Mouse (Mus musculus) CD4-positive helper T cell, adult 2 months (primary cell): Measurements from ENCODE around the gene Tmed3.

Experiments used
- DNase-seq: peaks from one replicate; pipeline ENCODE4 v3.0.0-alpha.2; 2012; ENCODE audit warnings: low read depth, missing footprints, low spot score

Tmed3 gene

DNA sequence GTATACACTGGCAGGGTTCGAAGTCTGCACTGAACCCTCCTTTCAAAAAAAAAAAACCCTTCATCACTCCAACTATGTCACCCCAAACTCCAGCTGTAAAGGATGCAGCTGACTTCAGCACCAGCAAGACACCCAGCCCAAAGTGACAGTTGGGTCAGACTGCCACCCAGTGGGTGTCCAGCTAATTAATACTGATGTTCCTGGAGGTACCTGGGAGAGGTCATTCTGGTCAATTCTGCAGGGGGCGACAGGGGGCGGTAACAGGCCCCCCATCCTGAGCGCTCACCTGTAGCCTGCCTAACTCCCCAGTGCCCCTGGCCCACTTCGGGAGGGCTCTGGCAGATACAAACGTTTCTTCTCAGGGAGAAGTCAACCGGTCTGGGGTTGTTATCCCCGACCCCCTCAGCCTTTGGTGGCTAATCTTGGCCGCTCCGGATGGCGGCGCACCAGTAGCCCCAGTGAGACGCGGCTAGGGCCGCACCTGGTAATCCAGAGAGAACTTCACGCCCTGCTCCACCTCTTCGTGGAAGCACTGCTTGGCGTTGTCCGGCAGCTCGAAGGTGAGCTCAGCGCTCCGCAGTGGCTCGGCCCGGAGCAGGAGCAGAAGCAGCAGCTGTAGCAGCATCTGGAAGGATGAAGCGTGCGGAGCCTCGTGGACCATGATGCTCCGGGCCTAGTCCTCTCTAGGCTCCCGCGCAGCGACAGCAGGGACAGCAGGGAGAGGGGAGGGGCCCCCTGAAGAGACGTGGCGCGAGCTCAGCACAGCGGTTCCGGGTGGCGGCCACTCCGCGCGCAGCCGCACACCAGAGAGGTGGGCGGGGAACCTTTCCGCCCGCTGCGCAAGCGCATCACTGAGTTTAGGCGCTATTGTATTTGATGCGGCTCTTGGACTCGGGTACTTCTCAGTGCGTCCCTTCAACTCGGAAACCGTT, at the start of gene Tmed3:
TSS of gene Tmed3 (minus strand) at position 804 of the 932 bp plus-strand sequence.
- peak; percentile 94 for DNase-seq

DNA sequence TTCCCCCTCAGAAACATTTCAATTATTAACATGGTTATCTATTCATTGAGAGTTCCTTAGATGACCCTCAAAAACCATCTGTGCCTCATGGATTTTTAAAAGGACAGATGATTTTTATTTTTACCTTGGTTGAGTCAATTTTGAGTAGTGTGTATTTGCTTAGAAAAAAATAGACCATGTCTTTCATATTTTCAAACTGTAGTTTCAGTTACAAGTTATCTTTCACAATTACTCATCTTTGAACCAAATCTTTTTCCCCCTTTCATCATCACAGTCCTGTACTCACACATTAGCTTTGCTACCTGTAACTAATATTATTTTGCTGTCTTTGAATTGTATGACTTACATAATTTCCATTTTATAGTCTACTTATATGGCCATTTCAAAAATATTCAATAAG, 35.2 kb upstream of the Tmed3 start:
- DNase-seq = no peak

DNA sequence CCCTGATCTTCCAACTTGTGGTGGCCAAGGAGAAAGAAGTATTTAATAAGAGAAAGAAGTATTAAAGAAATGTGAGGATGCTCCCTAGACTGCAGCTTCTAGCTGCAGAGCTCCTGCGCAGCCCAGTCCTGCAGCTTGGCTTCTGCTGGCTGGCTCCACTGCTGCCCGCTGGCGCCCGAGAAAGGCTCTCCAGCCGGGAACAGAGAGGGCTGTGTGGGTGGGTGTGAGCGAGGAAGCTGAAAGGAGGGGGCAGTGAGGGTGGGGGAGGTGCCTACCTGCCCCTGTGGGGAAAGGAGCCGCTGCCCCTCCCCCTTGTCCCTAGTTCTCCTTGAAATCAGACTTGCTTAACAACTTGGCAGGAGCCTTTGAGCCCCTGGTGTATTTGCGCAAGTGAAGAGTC, 33.4 kb upstream of the Tmed3 start, which contains the start of gene Ankrd34c:
TSS of gene Ankrd34c (minus strand) at position 181 of the 400 bp plus-strand sequence.
- DNase-seq = no peak

DNA sequence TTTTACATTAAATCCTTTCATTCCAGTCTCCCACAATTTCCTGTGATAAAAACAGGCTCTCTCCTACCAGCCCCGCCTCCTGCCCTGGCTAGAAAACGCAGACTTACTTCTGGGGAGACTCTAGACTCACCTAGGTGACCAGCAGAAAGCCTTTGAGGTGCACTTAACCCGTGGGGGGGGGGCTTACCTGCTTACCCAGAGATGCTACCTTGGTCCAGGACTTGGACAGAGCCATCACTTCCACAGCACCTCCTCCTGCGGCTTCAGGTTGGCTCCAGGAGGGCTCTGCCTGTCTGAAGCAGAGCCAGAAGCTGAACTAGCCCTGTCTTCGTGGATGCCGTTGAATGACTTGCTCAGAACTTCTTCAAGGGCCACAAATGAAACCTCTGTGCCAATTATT, 33.0 kb upstream of the Tmed3 start:
- DNase-seq = no peak

DNA sequence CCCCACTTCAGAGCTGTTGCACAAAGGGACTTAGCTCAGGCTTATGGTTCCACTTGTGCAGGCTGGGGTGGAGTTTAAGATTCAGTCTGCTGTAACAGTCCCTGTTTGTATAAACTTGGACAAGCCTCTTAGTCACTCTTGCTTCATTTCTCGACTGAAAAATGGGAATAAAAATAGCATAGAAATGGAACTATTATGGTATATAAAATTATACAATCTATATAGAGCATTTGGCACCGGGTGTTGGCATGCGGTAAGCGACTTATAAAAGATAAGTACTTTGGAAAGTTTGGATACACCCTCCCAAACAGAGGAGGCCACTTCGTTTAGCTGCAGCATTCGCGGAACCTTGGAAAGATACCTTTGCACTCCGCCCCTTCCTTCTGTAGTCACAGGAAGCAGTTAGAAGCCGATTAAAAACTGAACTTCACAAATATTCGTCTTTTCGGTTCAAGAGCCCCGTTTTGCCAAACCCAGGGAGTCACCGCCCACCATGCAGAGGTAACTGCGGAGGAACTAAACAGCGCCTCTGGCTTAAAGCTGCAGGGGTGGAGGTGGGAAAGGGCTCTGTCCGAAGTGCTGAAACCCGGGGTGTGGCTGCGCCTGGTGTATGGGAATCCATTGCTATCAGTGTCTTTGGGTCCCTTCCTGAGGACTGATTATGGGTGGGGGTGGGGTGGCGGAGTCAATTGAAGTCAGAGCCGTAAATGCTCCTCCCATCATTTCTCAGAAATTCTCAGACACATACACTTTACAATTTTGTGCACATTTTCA, 32.3 kb upstream of the Tmed3 start:
- DNase-seq = no peak

DNA sequence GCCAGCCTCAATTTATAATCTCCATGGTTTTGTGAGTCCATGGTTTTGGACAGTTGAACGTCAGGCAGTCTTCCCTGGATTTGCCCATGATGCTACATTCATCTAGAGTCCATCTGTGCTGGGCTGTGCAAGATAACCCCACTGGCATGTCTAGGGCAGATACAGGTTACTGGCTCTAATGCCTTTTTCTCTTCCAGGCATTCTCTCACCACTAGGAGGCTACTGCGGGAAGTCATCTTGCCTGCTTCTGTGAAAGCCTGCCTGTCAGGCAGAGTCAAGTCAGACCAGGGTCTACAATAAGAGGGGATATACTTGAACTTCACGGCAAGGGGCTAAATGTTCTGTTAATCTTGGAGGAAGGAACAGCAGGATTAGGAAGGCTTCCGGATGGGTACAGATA, 2.0 kb upstream of the Tmed3 start:
- peak; percentile 41 for DNase-seq

DNA sequence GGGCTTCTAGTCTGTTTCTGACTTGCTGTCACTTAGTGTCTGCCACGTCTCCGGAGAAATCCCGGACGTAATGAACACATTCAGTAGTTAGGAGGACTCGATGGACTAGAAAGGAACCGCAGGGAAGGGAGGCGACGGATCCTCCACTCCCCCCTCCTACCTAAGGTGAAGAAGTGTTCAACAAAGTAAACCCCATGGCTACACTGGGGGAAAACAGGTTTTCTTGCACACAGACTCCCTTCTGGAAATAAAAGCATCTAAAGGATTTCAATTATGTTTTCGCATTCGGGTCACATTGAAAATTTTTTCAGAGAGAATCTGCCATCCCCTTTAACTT, 297 bp upstream of the Tmed3 start:
- no peak for DNase-seq

DNA sequence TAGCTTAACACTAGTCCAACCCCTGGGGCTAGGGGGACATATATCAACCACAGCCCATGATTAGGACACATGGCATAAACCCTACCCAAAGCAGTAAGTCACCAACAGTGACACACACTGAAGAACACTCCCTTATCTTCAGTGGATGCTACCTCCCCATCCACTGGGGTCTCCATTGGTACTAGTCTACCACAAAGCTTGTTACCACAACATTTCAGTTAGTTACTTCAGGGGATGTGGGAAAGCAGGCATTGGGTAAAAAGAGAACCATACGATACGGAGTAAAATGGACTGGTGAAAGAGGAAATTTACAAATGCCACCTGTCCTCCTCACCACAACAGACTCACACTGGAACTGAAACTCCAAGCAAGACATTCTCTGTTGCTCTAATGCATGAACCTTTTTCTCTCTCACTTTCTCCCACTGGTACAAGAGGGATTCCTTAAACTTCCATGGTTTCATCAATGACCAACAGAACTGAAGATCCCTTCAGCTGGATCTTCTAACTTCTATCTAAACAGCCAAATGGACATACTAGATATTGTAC, 3.9 kb downstream of the Tmed3 start:
- DNase-seq = no peak

DNA sequence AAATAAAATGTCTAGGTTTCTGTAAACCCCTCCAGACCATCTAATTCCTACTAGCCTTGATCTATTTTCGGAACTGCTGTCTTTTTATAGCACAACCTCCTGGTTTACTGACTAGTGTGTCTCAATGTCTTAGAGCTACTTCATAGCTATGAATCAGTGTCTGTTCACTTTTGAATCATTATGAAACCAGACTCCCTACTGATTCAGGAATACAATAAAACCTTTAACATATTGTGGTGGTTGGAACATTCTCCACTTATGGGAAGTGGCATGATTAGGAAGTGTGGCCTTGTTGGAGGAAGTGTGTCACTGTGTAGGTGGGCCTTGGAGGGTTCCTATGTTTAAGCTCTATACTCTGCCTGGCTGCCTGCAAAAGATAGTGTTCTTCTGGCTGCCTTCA, 9.7 kb downstream of the Tmed3 start:
- DNase-seq = no peak

DNA sequence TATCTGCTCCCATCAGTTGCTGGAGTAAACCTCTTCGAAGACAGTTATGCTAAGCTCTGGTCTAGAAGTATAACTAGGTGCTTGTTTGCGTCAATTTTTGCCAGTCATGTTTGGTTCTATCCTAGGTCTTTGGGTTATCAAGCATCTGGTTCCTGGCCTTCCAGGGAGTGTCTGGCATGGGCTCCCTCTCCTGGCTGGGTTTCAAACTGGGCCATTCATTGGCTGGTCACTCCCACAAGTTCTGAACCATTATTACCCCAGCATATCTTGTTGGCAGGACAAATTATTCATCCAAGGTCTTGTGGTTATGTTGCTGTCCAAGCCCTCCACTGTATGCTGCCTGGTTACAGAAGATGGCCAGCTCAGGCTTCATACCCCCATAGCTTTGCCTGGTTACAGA, 11.2 kb downstream of the Tmed3 start:
- DNase-seq = no peak

DNA sequence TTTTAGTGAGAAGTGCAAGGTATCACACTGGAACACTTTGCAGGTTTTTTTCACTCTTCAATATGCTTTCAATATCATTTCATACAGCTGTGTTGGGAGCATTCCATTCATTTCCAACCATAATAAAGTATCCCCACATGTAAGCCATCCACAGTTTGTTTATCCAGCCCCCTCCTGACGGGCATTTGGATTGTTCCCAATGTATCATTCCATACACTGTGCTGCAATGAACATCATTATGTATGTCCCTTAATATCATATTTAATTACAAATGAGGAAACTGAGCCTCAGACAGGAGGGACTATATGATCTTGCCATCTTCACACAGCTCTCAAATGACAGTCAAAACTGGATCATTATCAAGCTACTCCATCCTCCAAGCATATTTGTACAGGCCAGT, 15.7 kb downstream of the Tmed3 start:
- no peak for DNase-seq

DNA sequence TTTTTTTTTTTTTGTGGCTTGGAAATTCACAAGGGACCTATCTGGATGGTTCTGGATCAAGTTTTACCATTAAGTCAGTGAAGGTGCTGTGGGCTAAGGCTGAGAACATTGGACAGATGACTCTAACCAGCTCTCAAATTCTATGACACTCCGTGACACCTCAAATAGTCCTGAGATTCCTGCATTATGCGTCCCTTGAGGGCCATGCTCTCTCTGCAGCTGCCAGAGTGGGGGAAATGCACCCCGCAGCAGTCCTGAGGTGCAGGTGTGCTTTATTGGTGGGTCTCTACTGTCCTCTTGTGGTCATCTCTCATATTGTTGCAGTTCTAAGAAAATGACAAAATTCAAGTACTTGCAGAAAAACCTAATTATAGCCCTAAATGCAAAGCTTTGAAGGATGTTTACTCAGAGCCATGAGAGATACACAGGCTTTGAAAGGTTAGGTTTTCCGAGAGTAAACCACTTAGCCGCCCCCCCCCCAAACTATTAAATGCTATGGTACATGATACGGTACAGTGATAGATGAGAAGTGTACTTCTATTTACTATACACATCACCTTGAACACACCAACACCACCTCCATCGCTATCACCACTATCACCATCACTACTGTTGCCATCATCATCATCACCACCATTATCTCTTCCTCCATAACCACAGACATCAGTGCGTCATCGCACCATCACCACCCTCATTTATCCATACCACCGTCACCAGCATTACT, 17.2 kb downstream of the Tmed3 start:
- DNase-seq = peak; percentile 27

DNA sequence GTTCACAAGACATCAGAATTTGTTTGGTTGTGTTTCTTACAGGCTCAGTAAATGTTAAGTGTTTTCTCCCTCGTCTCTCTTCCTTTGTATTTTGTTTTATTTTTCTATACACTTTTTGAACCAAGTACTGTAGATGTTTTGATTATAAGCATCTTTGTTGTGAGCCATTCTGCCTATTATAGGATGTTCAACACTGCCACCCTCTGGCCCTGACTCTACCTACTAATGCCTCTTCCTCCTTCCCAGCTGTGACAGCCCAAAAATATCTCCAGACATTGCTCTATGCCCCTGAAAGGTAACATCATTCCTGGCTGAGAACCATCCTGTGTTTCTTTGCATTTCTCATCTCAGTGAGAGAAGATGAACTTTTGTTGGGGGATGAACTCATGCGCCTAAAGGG, 18.6 kb downstream of the Tmed3 start:
- no peak for DNase-seq

DNA sequence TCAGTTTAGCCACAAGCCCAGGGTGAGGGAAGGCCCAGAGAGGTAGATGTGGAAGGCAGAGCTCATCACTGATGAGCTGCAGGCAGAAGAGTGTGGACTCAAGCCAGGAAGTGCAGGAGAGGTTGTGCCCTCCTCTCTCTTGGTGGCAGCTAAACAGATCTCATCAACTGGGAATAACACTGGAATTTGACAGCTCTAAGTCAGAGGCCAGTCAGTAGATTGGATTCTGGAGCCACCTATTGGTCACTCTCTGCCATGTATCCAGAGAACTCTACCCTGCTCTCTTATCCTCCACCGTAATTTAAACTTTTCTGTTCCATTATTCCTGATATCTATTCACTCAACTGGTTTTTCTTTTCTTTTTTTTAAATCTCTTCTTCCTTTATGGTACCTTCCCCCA, 25.9 kb downstream of the Tmed3 start:
- no peak for DNase-seq

DNA sequence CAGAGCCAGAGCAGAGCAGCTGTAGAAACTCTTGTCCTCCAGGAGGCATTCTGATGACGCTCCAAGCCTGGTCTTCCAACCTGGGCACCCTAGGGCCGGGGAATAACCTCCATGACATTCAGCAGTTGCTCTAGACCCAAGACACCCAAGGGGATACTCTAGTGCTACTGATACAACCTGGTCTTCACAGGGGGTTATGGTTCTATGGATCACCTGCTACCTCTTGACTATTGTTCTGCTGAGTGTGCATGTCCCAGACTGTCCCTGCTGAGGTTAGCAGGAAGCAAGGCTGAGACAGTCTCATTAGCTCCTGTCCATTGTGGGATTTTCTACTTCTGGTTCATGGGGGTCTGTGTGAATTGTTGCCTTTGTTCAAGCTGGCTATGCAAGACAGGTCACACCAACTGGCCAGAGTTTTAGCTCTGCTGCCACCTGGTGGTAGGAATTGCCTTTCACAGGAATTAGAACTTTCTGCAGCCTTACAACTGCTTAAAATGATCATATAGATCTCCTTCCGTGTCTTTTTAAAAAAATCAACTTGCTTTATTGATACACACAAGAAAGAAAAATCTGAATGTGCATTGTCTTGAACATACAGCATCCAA, 30.8 kb downstream of the Tmed3 start:
- DNase-seq = peak; percentile 57

DNA sequence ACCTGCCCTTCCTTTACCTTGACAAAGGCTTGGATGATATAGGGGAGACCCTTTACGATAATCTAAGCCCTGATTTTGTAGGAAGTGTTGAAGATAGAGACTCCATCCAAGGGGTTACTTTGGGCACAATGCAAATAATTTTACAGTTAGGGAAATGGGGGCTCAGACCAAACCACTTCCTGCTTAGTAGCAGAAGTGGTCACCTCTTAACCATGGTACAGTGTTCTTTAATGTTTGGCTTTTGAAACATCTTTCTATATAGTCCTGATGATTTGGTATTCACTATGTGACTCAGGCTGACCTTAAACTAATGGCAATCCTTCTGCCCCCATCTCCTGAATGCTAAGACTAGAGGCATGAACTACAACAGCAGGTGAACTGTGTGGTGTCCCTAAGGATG, 31.5 kb downstream of the Tmed3 start:
- DNase-seq = no peak

DNA sequence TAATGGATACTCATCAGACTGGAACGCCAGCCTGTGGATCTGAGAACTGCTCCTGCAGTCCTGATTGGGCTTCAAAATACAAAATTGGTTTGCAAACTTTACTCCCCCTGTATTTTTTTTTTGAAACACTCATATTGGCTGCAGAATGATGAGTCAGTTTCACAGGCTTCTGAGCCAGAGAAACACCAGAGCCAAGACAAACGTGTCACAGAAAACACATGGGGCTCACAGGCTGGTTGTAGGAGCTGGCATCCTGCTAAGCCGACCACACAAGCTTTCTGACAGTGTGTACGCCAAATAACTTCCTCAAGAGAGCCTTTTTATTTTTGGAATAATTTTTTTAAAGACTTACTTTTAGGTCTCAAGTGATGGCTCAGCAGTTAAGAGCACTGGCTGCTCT, 35.0 kb downstream of the Tmed3 start:
- DNase-seq = no peak

DNA sequence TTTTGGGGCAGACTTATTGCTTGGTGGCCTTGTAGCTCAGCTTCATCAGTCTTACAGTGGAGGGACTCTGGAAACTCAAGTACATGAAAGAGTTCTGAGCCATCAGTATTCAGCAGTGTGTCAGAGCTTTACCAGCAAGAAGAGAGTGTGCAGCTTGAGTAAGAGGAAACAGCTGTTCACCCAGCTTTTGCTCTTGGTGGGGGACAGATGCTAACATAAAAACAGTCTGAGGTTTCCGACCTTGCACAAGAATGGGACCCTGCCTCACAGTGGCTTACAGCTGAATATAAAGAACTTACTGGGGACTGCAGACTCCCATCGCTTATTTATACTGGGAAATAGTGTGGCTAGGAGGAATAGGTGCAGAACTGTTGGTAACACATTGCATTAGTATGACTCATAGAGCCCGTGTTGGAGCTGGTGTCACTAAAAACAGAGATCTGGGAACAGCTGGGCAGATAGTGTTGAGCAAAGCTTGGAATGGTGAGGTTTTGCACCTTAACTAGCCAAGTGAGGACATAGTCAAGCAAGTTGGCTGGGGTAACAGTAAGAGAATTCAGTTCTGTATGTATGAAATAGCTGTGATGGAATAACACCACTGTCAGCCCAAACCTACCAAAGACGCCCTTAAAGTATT, 37.4 kb downstream of the Tmed3 start:
- no peak for DNase-seq

DNA sequence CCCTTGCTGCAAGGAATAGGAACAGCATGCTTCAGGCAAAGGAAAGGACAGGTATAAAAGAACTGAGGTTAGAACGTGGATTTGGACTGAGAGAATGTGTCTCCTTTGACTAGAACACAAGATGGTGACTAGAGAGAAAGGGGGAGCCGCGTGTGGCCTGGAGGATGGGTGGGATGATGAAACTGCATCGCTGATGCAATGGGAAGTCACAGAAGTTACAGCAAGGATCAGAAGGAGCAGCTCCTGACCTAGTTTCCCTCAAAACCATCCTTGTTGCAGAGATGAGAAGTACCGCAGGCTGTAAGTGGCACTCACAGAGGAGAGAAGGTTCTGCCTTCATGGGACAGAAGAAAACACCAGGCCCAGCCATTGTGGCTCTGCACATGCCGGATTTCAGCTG, 54.0 kb downstream of the Tmed3 start:
- no peak for DNase-seq
